Mouse (Mus musculus) B cell, adult 2 months (primary cell): Measurements from ENCODE around the gene Ppp1r12b.

Experiments
- DNase-seq, 2 experiments: peaks; one replicate each; pipeline ENCODE4 v3.0.0; 2022

Gene Ppp1r12b

GRCm38 (mm10) chr1:134938233-134938632 lies 17.5 kb downstream of the Ppp1r12b start:
- no peak for DNase-seq

DNA sequence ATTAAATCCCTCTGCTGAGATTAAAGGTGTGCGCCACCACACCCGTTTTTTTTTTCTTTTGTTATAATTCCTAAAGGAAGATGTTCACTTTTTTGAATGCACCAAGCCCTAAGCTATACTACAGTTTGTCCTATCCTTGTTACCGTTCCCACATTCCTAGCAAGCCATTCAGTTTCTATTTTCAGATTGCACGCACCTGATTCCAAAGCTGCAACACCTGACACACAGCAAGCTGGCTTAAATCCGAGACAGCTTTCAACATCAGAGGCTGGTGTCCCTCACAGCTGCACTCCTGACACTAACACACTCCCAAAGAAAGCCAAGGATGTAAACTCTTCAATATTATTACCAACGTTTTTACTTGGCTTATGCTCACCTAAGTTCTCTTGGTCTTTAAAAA lies 19.4 kb downstream of the Ppp1r12b start:
- DNase-seq = no peak

- no peak for DNase-seq
Measured at GRCm38 (mm10) chr1:134932431-134932830, 23.3 kb downstream of the Ppp1r12b start.

- DNase-seq = no peak
Measured at GRCm38 (mm10) chr1:134919010-134919409, 36.7 kb downstream of the Ppp1r12b start.

DNA sequence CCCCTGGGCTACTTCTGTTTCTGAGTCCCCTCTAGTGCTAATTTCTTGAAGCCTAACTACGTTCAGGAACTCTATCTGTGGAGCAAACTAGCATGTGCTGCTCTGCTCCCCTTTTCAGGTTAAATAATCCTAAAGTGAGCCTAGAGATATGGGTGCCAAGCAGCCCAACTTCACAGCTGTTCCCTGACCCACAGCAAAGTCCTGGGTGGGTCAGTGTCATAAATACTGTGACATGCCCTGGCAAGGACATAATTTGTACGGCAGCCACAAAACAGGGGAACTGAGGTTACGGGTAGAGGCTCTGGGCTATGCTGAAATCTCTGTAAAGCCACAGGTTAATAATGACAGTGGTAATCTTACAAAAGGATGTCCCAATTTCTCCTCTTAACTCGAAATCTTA lies 40.3 kb downstream of the Ppp1r12b start:
- no peak for DNase-seq

DNA sequence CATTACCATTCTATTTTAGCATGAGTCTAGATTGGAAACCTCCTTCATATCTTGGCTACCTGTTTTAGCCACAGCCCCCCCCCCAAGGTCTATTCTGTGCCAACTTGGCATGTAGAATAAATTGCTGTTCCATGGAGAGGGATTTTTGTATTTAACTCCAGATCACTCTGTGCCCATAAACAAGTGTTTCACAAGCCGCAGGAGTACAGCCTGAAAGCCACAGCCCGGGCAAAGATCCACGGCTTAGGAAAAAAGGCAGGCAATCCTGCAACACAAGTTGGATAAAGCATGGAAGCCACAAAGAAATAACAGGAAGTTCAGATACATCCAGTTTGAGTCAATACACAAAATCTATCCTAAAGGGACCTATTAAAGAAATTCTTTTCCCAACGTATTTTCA lies 42.2 kb downstream of the Ppp1r12b start:
- no peak for DNase-seq

DNA sequence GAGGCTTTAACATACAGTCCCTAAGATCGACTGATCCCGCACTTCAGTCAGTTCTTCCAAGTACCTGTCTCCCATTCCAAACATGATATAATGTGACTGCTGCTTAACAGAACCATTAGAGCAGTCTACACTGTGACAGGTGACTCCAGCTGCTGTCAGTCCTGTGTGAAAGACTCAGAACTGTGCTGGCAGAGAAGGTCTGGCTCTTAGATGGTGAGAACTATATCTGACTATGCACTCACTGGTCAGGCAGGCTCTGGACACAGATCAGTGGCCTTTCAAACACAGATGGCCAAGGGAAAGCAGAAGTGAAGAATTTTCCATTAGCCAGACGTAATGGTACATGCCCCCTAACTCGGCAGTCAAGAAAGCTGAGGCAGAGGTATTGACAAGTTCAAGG lies 43.9 kb downstream of the Ppp1r12b start:
- no peak for DNase-seq

GRCm38 (mm10) chr1:134910037-134910436 lies 45.7 kb downstream of the Ppp1r12b start:
- no peak for DNase-seq

DNA sequence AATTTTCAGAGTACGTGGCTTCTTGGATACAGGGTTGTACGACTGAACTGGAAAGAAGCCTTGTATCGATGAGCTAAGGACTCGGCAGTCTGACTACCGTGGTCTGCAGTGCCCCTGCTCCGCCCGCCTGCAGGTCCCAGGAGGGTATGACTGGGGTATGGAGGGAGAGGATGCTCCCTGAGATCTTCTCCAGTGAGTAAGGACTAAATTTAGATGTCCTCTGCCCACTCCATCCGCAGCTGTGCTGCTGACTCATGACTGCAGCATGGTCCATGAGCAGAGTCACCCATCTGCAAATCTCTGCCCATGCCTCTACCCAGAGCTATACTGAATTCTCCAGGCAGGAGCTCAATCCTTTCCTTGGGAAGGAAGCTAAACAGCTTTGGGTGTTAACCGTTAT lies 46.3 kb downstream of the Ppp1r12b start:
- no peak for DNase-seq

GRCm38 (mm10) chr1:134902051-134902619 lies 53.6 kb downstream of the Ppp1r12b start:
- DNase-seq = no peak

GRCm38 (mm10) chr1:134896008-134896407 lies 59.7 kb downstream of the Ppp1r12b start:
- DNase-seq = no peak

DNA sequence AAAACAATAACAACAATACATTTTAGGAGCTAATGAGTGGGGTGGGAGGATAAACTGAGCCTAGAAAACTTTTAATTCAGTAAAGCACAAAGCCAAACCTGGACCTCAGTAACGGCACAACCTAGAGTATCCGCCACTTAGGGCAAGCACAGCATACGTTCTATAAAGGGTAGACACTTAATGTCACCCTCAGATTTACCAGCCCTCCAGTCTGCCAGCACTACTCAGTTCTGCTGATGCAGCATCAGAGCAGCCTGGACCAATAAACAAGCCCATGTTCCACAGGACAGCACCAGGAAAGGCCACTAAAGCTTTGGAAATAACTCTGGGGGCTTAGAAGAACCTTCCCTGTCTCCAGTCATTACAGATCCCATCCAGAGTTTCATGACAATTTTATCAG lies 60.9 kb downstream of the Ppp1r12b start:
- DNase-seq = no peak

DNA sequence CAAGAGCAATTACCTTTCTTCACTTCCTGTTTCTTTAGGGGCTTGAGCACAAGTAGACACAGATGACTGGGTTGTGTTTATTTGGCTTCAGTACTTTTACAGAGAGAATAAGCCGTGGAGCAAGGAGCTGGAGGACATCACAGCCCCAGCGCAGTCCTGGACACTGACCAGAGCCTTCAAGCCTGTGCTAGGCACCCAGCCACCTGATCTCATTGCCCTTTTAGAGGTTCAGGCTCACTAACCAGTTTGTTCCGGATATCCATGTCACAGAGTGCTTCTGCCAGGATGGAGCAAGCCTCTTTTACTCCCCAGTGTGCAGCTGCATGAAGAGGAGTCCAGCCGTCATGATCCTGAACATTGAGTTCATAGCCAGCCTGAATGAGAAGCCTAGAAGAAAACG lies 63.8 kb downstream of the Ppp1r12b start:
- no peak for DNase-seq

- DNase-seq = no peak
Measured at GRCm38 (mm10) chr1:134889629-134890028, 66.1 kb downstream of the Ppp1r12b start.

DNA sequence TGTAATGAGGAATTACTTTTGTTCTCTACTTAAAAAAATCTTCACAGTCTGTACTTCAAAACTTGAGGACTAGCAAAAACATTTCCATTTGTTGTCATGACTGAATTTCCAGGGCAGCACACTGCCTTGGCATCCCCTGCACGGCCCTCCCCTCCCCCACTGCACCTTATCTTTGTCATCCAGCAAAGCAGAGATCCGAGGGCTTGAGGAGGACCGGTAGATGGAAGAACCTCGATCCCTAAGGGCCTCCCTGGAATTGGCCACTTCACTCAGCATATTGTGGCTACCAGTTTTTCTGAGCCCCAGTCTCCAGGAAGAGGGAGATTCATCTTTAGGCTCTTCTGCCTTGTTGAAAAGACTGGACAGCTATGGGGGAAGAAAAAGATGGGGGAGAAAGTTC lies 79.9 kb downstream of the Ppp1r12b start:
- no peak for DNase-seq

GRCm38 (mm10) chr1:134872678-134873077 lies 83.1 kb downstream of the Ppp1r12b start:
- peak; percentile 32 to 47 for DNase-seq

GRCm38 (mm10) chr1:134866426-134866825 lies 89.3 kb downstream of the Ppp1r12b start:
- DNase-seq = no peak

DNA sequence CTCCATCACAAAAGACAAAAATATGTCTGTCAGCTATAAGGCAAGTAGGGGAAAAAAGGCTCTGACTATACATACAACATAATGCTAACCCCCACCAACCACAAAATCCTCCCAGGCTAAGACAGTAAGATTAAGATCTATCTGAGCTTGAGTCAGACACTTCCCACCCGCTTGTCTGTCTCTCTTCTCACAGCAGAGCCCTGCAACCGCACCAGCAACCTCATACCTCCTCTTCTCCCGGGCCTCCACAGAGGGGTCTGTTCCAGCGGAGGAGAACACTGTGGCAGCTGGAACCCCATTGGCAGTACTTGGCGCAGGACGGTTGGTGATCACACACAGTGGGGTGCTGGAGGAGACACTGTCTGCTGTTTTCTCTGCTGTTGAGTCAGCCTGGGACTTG lies 90.2 kb downstream of the Ppp1r12b start:
- DNase-seq = no peak

- DNase-seq = no peak
Measured at GRCm38 (mm10) chr1:134860538-134860937, 95.2 kb downstream of the Ppp1r12b start.

DNA sequence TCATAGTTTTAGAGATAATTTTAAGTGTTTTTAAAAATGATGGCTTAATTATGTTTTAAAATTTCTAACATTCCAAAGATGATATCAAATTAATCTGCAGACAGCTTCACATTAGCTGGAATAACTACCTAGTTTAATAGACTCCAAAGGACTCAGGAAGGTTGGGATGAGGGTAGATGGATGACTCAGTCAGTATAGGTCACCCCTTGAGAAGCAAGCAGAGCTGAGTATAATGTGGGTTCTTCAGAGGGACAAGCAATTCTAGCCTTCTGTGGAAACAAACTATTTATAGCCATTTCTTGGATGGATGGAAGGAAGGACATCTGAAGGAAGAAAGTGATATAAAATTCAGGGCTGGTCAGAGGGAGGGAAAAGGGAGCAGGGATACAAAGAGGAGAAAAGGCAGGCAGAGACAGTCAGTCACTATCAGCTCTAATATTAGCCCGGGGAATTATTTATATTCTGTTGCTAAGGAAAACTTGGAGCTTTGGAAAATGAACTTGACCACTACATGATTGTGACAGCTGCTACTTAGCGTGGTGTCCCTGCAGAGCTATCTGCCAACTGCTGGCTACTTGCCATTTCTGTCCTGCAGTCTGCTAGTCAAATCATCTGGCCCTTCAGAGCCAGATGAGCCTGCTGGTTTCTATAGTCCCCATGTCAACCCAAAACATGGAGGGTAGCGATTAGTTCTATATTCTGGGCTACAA lies 97.2 kb downstream of the Ppp1r12b start:
- DNase-seq = no peak

DNA sequence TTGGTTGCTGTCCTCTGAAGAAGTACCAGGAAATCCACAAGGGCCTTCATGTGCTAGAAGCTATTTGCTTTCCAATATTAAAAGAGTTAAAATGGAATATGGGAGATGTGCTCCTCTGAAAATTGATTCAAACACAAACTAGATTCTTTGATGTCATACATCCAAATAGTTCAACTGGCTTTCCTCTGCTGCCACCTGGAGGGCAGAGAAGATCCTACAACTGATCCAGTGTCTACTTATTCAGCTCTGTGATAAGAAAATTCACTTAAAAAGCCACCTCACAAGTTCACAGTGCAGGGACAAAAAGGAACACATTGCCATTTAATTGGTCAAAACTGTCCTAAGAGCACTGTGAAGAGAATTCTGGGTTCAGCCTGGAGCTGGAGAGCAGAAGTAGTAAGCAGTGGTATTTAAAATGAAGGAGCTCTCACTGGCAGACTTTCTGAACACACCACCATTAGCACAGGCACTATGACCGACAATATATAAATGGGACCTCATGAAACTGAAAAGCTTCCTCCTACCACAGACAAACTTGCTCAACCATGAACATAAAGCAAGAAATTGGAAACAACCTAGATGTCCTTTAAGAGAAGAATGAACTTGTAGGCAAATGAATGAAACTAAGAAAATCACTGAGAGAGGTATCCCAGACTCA lies 101.3 kb downstream of the Ppp1r12b start:
- peak; percentile 82 to 85 for DNase-seq

GRCm38 (mm10) chr1:134852797-134853196 lies 102.9 kb downstream of the Ppp1r12b start:
- DNase-seq = no peak

DNA sequence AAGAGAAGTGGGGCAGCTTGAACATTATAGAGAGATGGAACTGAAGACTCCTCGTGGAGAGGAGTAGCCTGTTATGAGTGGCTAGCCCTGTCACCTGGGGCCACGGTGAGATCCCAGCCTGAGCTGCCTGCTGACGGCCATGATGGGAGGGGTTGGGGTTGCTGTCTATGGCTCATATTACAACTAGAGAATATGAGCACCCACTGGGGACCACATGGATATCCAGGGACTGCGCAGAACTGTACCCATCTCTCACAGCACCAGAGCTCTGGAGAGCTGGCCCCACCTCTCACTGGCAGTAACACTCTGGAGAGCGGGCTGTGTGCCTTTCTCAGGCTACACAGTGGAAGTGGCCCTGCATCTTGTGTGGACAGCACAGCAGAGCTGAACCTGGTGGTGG lies 104.5 kb downstream of the Ppp1r12b start:
- no peak for DNase-seq

GRCm38 (mm10) chr1:134850361-134850760 lies 105.4 kb downstream of the Ppp1r12b start:
- peak; percentile 5 to 9 for DNase-seq
